Comparison of ENCODE assay signal across 27 mouse cellular contexts in the genomic region with DNA sequence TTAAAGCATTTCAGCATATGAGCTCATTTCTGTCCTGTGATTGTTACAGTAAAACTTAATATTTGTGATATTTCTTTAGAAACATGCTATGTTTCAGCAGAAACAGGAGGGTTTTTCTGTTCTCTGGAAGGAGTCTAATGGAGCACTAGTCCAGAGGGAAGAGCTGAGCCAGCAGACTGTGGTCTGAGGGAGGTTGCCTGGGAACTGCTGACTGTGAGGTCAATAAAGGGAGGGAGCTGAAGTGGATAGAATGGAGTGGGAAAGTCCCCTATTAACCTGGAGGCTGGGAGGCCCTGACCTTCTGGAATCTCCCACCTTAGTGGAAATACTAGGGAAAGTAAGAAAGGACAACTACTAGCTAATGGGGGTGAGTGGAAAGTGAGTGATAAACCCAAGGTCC.
DNase-seq lines count a peak whose midpoint lies in the region; ATAC-seq and TF ChIP-seq lines count a peak whose summit lies in the region.
"Had no signal": no experiment of that assay in that cellular context is flagged by ENCODE, and none has a peak within 500 bp of the region (broad histone marks: within the 10 kb centered on the region; RNA-seq: fewer than 3 reads in every experiment).

No protein-coding gene starts in this region.

- no peak overlapping the region for H3K4me3 ChIP-seq in kidney, adult 2 months (ENCODE audit: insufficient read depth, low read depth, low read length)
- no peak overlapping the region for H3K4me3 ChIP-seq in kidney, embryonic 15.5 days (replicated peaks)
- no peak overlapping the region for H3K4me3 ChIP-seq in liver, embryonic 12.5 days
- H3K4me3 ChIP-seq in liver, embryonic 11.5 days (ENCODE audit: low read depth, low read length) = no peak overlapping the region
- H3K4me3 ChIP-seq in liver, embryonic 13.5 days (replicated peaks) = no peak overlapping the region
- H3K4me3 ChIP-seq: forebrain, embryonic 10.5 days; forebrain, embryonic 15.5 days; heart, adult 2 months; heart, embryonic 12.5 days; hindbrain, embryonic 10.5 days; liver, embryonic 15.5 days; stomach, embryonic 15.5 days had no signal

- no peaks in the 10 kb centered on the region; the same call in 1 of the 2 replicates for H3K36me3 ChIP-seq in kidney, adult 2 months (ENCODE audit: control insufficient read depth, insufficient read depth, low read length)
- H3K36me3 ChIP-seq in kidney, embryonic 15.5 days = peaks cover 4% of the 10 kb centered on the region; the same call in 1 of the 2 replicates
- peaks cover 15% of the 10 kb centered on the region for H3K36me3 ChIP-seq in liver, embryonic 12.5 days
- 0 out of 2 replicates have a peak, but pooled peaks cover 2% of the 10 kb centered on the region for H3K36me3 ChIP-seq in liver, embryonic 11.5 days (ENCODE audit: control insufficient read depth, insufficient read depth, low read length)
- H3K36me3 ChIP-seq in liver, embryonic 13.5 days = peaks cover 13% of the 10 kb centered on the region
- H3K36me3 ChIP-seq: stomach, embryonic 15.5 days had no signal

- no peak overlapping the region for H3K4me2 ChIP-seq in kidney, embryonic 15.5 days
- H3K4me2 ChIP-seq in liver, embryonic 12.5 days = no peak overlapping the region
- H3K4me2 ChIP-seq in liver, embryonic 11.5 days = no peak overlapping the region
- H3K4me2 ChIP-seq in liver, embryonic 13.5 days = no peak overlapping the region
- H3K4me2 ChIP-seq: forebrain, embryonic 15.5 days; heart, embryonic 12.5 days; liver, embryonic 15.5 days; midbrain, embryonic 11.5 days; stomach, embryonic 15.5 days had no signal

- intact Hi-C loops in left cerebral cortex, postnatal 14 days (cut with DNase I) = no loop called here

- H3K27me3 ChIP-seq in kidney, adult 2 months (replicated peaks; ENCODE audit: control insufficient read depth, insufficient read depth, low read length) = no peaks in the 10 kb centered on the region
- H3K27me3 ChIP-seq in kidney, embryonic 15.5 days = no peaks in the 10 kb centered on the region
- no peaks in the 10 kb centered on the region for H3K27me3 ChIP-seq in liver, embryonic 12.5 days (replicated peaks)
- H3K27me3 ChIP-seq in liver, embryonic 11.5 days (replicated peaks; ENCODE audit: control insufficient read depth, insufficient read depth, low read length) = no peaks in the 10 kb centered on the region
- no peaks in the 10 kb centered on the region for H3K27me3 ChIP-seq in liver, embryonic 13.5 days
- H3K27me3 ChIP-seq: CH12.LX; forebrain, embryonic 15.5 days; heart, embryonic 12.5 days; liver, embryonic 15.5 days; stomach, embryonic 15.5 days had no signal

- peak; percentile 71 for DNase-seq in kidney, adult 2 months
- DNase-seq in liver, embryonic 11.5 days (ENCODE audit: low spot score) = no peak
- DNase-seq in liver, embryonic 13.5 days = no peak
- DNase-seq in yolk sac, embryonic 10.5 days (ENCODE audit: low spot score) = peak; percentile 24
- DNase-seq in left cerebral cortex, postnatal 14 days (ENCODE audit: low spot score in 2 of 2) = no peak
- DNase-seq: adrenal gland, adult 8-10 months; cerebellum, adult 8-10 months; cerebellum, postnatal 25 days; gastrocnemius, postnatal 36 days; heart, adult 2 months; heart, postnatal 10 days; lung, postnatal 36 days; right cerebral cortex, postnatal 25 days; thymus, adult 18-20 months; thymus, postnatal 25 days had no signal

- no peak overlapping the region for H3K9ac ChIP-seq in kidney, embryonic 15.5 days
- H3K9ac ChIP-seq in liver, embryonic 12.5 days = no peak overlapping the region
- H3K9ac ChIP-seq in liver, embryonic 11.5 days (ENCODE audit: low read depth, low read length) = no peak overlapping the region
- no peak overlapping the region for H3K9ac ChIP-seq in liver, embryonic 13.5 days
- H3K9ac ChIP-seq: forebrain, embryonic 15.5 days; heart, embryonic 12.5 days; liver, embryonic 15.5 days; stomach, embryonic 15.5 days had no signal

- TF ChIP-seq CTCF in kidney, adult 2 months (conservative IDR thresholded peaks at IDR 0.05; ENCODE audit: insufficient read depth, insufficient read length, low read depth, low read length) = no peak

- ATAC-seq in kidney, embryonic 15.5 days (replicated peaks; ENCODE audit: low FRiP score) = no peak
- ATAC-seq in liver, embryonic 12.5 days = peak; percentile 51; the same call in 1 of the 2 replicates
- ATAC-seq in liver, embryonic 11.5 days (replicated peaks; ENCODE audit: low FRiP score) = no peak; the same call in 1 of the 2 replicates
- peak; percentile 57; the same call in 1 of the 2 replicates for ATAC-seq in liver, embryonic 13.5 days (ENCODE audit: low read depth)
- ATAC-seq: forebrain, embryonic 15.5 days; hindbrain, embryonic 16.5 days; midbrain, embryonic 16.5 days had no signal

- no peaks in the 10 kb centered on the region for H3K9me3 ChIP-seq in kidney, embryonic 15.5 days (replicated peaks)
- no peaks in the 10 kb centered on the region for H3K9me3 ChIP-seq in liver, embryonic 12.5 days (replicated peaks)
- H3K9me3 ChIP-seq in liver, embryonic 11.5 days (ENCODE audit: control insufficient read depth, low read length) = no peaks in the 10 kb centered on the region
- H3K9me3 ChIP-seq in liver, embryonic 13.5 days (replicated peaks) = no peaks in the 10 kb centered on the region
- H3K9me3 ChIP-seq: forebrain, embryonic 10.5 days; forebrain, embryonic 15.5 days; heart, embryonic 12.5 days; hindbrain, embryonic 10.5 days; liver, embryonic 15.5 days; stomach, embryonic 15.5 days had no signal

- H3K4me1 ChIP-seq in kidney, adult 2 months (ENCODE audit: control insufficient read depth, insufficient read depth, low read length) = peaks cover 30% of the 10 kb centered on the region
- peaks cover 32% of the 10 kb centered on the region for H3K4me1 ChIP-seq in kidney, embryonic 15.5 days
- peaks cover 15% of the 10 kb centered on the region; the same call in 1 of the 2 replicates for H3K4me1 ChIP-seq in liver, embryonic 12.5 days
- H3K4me1 ChIP-seq in liver, embryonic 11.5 days (replicated peaks; ENCODE audit: control insufficient read depth, insufficient read depth, low read length) = peaks cover 9% of the 10 kb centered on the region; the same call in 1 of the 2 replicates
- peaks cover 22% of the 10 kb centered on the region for H3K4me1 ChIP-seq in liver, embryonic 13.5 days (replicated peaks)

- H3K27ac ChIP-seq in kidney, adult 2 months (ENCODE audit: insufficient read depth, low read depth, low read length) = 0 out of 2 replicates have a peak overlapping the region, but pooled peaks have one; percentile 47
- no peak overlapping the region for H3K27ac ChIP-seq in kidney, embryonic 15.5 days
- no peak overlapping the region for H3K27ac ChIP-seq in liver, embryonic 12.5 days
- no peak overlapping the region for H3K27ac ChIP-seq in liver, embryonic 11.5 days (ENCODE audit: low read depth, low read length)
- no peak overlapping the region for H3K27ac ChIP-seq in liver, embryonic 13.5 days
- H3K27ac ChIP-seq: forebrain, embryonic 10.5 days; forebrain, embryonic 15.5 days; heart, adult 2 months; hindbrain, embryonic 10.5 days; liver, embryonic 15.5 days; stomach, embryonic 15.5 days had no signal

- TF ChIP-seq POLR2A in kidney, adult 2 months (IDR thresholded peaks at IDR 0.05; ENCODE audit: low read depth, low read length) = no peak

Comparison
In these comparisons a context has a peak if more than half of its experiments do, and no peak if none do; other contexts are left out.
1. ATAC-seq: peak in liver, embryonic 12.5 days (single experiment) and liver, embryonic 13.5 days (single experiment); none in kidney, embryonic 15.5 days (single experiment) and liver, embryonic 11.5 days (single experiment).
2. DNase-seq: peak in kidney, adult 2 months (single experiment) and yolk sac, embryonic 10.5 days (single experiment); none in liver, embryonic 11.5 days (single experiment), liver, embryonic 13.5 days (single experiment) and left cerebral cortex, postnatal 14 days (0 of 2).